Mouse (Mus musculus): Measurements from ENCODE around the gene Faap100.
"Not testable (repeated sequence)": the region's sequence is repeated elsewhere in the genome, so short reads cannot be mapped to it uniquely, and the experiment has no call there.

Faap100 gene

DNA sequence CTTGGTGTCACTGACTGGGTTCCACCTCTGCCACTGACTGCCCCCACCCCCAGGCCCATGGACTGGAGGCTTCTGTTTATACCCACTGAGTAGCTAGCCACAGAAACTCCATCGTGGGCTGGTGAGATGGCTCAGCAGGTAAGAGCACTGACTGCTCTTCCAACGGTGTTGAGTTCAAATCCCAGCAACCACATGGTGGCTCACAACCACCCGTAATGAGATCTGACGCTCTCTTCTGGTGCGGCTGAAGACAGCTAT is 26.5 kb downstream of the Faap100 start:
- DNase-seq (ENCODE audit: low read depth, low spot score), result not testable (repeated sequence)

- DNase-seq (ENCODE audit: low read depth, low spot score), result no peak
Observed at GRCm38 (mm10) chr11:120351250-120352092, 27.1 kb downstream of the Faap100 start.

- no peak for DNase-seq (ENCODE audit: low read depth, low spot score)
Observed at GRCm38 (mm10) chr11:120350711-120351110, 27.9 kb downstream of the Faap100 start.

DNA sequence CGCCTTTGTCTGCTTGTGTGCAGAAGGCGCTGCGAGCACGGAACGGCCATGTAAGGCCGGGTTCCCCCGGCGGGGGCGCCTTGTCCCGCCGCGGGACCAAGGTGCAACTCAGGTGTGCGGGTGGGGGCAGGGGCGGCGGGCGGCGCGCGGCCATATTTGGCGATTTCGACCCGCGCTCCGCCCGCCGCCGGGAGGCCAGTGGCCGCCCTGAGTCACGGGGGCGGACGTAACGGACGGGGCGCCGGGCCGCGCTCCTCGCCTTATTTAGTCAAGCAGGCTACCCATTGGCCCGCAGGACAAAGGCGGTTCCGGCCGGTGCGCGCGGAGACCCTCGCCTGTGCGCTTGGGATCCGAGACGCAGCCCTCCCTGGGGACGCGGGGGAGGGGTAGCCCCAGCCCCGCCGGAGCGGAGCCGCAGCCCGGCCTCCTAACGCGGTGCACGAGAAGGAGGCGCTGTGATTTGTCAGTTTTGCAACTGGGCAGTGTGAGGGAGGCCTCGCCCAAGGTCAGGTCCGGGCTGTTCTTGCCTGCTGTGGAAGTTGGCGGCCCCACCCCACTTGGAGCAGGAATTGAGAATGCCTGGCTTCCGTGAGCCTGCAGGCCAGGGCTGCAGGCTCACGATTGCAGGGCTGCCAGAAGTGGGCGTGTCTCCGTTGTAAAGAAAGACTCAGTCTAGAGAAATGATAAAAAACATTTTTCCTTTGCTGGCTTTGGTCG is 28.4 kb downstream of the Faap100 start:
- DNase-seq (ENCODE audit: low read depth, low spot score), result peak; percentile 92

DNA sequence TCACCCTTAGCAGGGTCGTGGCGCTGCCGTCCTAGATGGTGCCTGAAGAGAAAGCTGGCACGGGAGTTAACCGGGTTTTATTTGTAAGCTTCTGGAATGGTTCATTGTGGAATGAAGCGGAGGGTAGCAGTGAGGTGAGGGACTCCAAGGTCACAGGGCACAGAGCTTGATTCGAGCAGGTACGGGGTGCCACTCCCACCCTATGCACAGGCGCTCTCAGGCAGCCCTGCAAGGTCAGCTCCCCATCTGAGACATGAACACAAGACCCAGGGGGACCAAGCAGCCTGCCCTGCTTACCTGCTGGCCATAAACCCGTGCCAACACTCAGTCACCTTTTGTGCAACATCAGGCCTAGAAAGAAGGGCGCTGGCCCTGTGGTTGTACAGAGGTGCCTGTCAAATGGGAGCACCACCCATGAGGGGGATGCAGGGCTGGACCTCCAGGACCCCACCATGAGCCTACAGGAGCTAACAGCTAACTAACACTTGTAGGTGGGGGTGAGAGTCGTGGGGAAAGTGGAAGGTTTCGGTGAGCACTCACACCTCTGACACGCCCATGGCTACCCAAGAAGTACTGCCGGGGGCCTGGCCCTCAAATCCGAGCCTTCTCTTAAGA is 29.1 kb downstream of the Faap100 start:
- DNase-seq (ENCODE audit: low read depth, low spot score), result peak; percentile 82

- peak; percentile 62 for DNase-seq (ENCODE audit: low read depth, low spot score)
Observed at GRCm38 (mm10) chr11:120348684-120349370, 29.7 kb downstream of the Faap100 start.

GRCm38 (mm10) chr11:120347791-120348683 is 30.5 kb downstream of the Faap100 start, which contains the start of gene Actg1:
Actg1 (minus strand) TSS chr11:120348542.
- DNase-seq (ENCODE audit: low read depth, low spot score), result peak; percentile 85

- DNase-seq (ENCODE audit: low read depth, low spot score), result peak; percentile 35
Observed at GRCm38 (mm10) chr11:120347301-120347700, 31.3 kb downstream of the Faap100 start.

GRCm38 (mm10) chr11:120346383-120347034 is 32.1 kb downstream of the Faap100 start:
- DNase-seq (ENCODE audit: low read depth, low spot score), result not testable (repeated sequence)

- peak; percentile 46 for DNase-seq (ENCODE audit: low read depth, low spot score)
Observed at GRCm38 (mm10) chr11:120345067-120345681, 33.4 kb downstream of the Faap100 start.

- DNase-seq (ENCODE audit: low read depth, low spot score), result peak; percentile 37
Observed at GRCm38 (mm10) chr11:120344310-120344920, 34.1 kb downstream of the Faap100 start.

GRCm38 (mm10) chr11:120343519-120344309 is 34.9 kb downstream of the Faap100 start:
- DNase-seq (ENCODE audit: low read depth, low spot score), result peak; percentile 33

- no peak for DNase-seq (ENCODE audit: low read depth, low spot score)
Observed at GRCm38 (mm10) chr11:120342656-120343160, 35.9 kb downstream of the Faap100 start.

DNA sequence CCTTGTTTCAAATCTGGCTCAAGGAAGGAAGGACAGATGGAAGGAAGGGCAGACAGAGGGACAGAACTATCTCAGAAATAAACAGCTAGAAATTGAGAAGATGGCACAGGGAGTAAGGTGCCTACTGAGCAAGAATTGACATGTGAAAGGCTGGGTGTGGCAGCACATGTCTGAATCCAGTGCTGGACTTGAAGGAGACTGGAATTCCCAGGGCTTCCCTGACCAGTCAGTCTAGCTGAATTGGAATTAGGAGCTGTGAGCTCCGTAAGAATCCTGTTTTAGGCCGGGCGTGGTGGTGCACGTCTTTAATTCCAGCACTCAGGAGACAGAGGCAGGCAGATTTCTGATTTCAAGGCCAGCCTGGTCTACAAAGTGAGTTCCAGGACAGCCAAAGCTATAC is 36.9 kb downstream of the Faap100 start:
- no peak for DNase-seq (ENCODE audit: low read depth, low spot score)

- DNase-seq (ENCODE audit: low read depth, low spot score), result no peak
Observed at GRCm38 (mm10) chr11:120339978-120340513, 38.5 kb downstream of the Faap100 start.

GRCm38 (mm10) chr11:120338786-120339185 is 39.8 kb downstream of the Faap100 start:
- no peak for DNase-seq (ENCODE audit: low read depth, low spot score)

DNA sequence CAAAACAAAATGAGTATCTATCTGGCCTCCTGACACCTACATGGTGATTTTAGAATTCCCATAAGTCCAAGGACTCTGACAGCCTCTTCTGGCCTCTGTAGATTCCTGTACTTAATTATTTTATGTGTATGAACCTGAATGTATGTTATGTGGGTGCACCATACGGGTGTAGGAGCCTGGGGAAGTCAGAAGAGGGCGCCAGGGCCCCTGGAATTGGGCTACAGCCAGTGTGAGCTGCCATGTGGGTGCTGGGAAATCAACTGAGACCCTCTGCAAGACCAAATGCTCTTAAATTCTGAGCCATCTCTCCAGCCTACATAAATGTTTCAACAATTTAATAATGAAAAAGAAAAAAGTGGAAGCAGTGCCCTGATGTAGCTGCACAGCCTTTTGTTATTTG is 41.1 kb downstream of the Faap100 start:
- DNase-seq (ENCODE audit: low read depth, low spot score), result no peak

DNA sequence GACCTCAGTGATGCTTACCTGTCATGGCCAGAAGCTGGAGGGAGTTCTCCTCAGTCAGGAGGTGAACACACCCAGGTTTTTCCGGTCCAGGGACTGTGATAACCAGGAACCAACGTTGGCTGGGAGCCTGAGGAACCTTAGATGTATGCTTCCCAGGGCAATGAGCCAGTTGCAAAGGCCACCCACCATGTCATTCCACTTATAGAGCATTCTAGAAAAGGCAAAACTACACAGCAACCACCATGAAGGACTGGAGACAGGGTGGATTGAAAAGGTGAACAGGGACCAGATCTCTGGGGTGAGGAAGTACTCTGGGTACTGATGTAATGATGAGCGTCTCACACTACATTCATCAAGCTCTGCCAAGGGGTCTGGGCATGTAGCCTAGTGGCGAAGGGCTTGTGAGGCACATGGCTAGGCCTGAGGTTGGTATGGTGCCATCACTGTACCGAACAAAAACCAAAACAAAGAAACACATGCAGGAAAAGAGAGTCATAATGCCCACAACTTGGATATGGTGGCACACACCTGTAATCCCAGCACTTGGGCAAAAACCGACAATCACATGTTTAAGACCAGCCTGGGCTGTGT is 43.0 kb downstream of the Faap100 start:
- no peak for DNase-seq (ENCODE audit: low read depth, low spot score)

Measured in A20 (cell line).